Mouse (Mus musculus) embryonic facial prominence, embryonic 13.5 days (tissue): ENCODE results near the gene Aff3. TPM values are rescaled to one million over a fixed set of nuclear protein-coding genes. Genes with fewer than 3 reads are reported as not detected.

ENCODE experiments used
- ATAC-seq: fragments of 200-750 bp; cut with Nextera tagmentation; 2 replicates; pipeline ENCODE4 v1.8.0; 2017; ENCODE audit warnings: low read depth; ENCODE audit not compliant: insufficient number of reproducible peaks, insufficient read depth, low FRiP score, low TSS enrichment
- H3K27ac ChIP-seq: fragments of 300-500 bp; sonication (generic); 2 replicates; pipeline ENCODE4 v1.5.1; 2015; ENCODE audit warnings: moderate library complexity, mild to moderate bottlenecking, inconsistent platforms
- H3K27me3 ChIP-seq: fragments of 300-500 bp; sonication (generic); 2 replicates; pipeline ENCODE4 v1.6.1; 2015; ENCODE audit warnings: mild to moderate bottlenecking, inconsistent platforms
- H3K36me3 ChIP-seq: fragments of 300-500 bp; sonication (generic); 2 replicates; pipeline ENCODE4 v1.6.1; 2015; ENCODE audit warnings: mild to moderate bottlenecking, inconsistent platforms
- H3K4me1 ChIP-seq: fragments of 300-500 bp; sonication (generic); 2 replicates; pipeline ENCODE4 v1.6.1; 2015; ENCODE audit warnings: inconsistent platforms
- H3K4me2 ChIP-seq: fragments of 300-500 bp; sonication (generic); 2 replicates; pipeline ENCODE4 v1.6.1; 2015; ENCODE audit warnings: moderate library complexity, mild to moderate bottlenecking, inconsistent platforms
- H3K4me3 ChIP-seq: fragments of 300-500 bp; sonication (generic); 2 replicates; pipeline ENCODE4 v1.5.1; 2015; ENCODE audit warnings: mild to moderate bottlenecking, inconsistent platforms
- H3K9ac ChIP-seq: fragments of 300-500 bp; sonication (generic); 2 replicates; pipeline ENCODE4 v1.6.1; 2015; ENCODE audit warnings: mild to moderate bottlenecking, inconsistent platforms
- H3K9me3 ChIP-seq: fragments of 300-500 bp; sonication (generic); 2 replicates; pipeline ENCODE4 v1.6.1; 2016; ENCODE audit warnings: inconsistent platforms
- WGBS: fragments of 180-500 bp; shearing (Covaris S2); methylation state at CpG from one replicate; pipeline ENCODE4 v1.1.7; 2015; ENCODE audit warnings: mixed read lengths; 5-methylcytosine and 5-hydroxymethylcytosine counted together
- polyA plus RNA-seq: library from polyadenylated mRNA; unstranded; fragments of >200 nt; fragmentation: Nextera tagmentation; extraction: Ambion mirVana; gene quantifications from 2 replicates; pipeline ENCODE4 v1.2.1, GENCODE M21; 2015

The Aff3 gene
- polyA plus RNA-seq, 1 experiment from 2014 or later: 12.0 TPM

DNA sequence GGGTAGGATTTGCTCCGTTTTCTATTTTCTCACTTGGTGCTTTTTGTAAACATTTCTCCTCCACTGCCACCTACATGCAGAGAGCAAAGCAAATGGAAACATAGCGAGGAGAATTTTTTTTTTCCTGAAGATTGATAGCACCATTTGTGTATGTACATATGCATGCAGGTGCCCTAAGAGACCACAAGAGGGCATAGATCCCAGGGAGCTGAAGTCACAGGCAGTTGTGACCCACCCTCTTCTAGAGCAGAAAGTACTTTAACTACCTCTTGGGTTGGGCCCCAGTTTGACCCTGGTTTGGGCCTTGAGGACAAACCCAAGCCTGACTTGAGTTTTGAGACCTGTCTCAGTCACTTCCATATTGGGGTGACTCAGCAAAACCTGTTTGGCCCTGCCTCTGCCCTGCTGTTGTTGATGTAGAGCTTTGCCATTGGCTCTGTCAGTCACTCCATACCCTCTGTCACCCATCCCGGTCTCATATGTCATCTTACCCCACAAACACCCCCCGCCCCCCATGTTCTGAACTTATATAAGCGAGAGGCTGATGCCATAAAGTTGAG is 9.7 kb downstream of the Aff3 start:
- no peaks in the 10 kb centered on the region for H3K36me3 ChIP-seq
- no peak overlapping the region for H3K27ac ChIP-seq
- no peaks in the 10 kb centered on the region for H3K27me3 ChIP-seq
- H3K4me1 ChIP-seq: peaks cover 27% of the 10 kb centered on the region
- no peak overlapping the region for H3K4me2 ChIP-seq
- 92% methylated on average over 5 of the region's 5 CpGs for whole genome bisulfite sequencing
- no peak overlapping the region for H3K9ac ChIP-seq
- no peak for ATAC-seq
- H3K9me3 ChIP-seq: no peaks in the 10 kb centered on the region
- no peak overlapping the region for H3K4me3 ChIP-seq

DNA sequence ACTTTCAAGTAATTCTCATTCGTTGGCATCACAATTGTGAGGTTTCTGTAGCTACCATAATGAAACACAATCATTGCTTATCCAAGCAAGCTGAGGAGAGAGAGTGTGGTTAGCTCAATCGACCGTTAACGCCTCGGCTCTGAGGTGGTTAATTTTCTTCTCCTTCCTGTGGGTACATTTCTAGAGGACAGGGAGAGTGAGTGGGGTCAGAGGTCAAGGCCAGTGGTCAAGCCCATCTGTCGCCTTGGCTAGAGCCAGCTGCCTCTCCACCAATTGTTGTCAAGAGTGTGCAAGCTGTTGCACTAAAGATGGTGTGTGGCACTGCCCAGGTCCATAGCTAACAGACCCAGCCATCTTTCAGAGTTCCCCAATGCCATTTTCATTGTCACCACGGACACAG is 14.7 kb downstream of the Aff3 start:
- H3K4me1 ChIP-seq: no peaks in the 10 kb centered on the region
- no peaks in the 10 kb centered on the region for H3K27me3 ChIP-seq
- no peak for ATAC-seq
- H3K36me3 ChIP-seq: no peaks in the 10 kb centered on the region
- H3K9ac ChIP-seq: no peak overlapping the region
- 59% methylated on average over 7 of the region's 7 CpGs for WGBS
- no peak overlapping the region for H3K4me3 ChIP-seq
- H3K4me2 ChIP-seq: no peak overlapping the region
- H3K27ac ChIP-seq: no peak overlapping the region
- no peaks in the 10 kb centered on the region for H3K9me3 ChIP-seq

DNA sequence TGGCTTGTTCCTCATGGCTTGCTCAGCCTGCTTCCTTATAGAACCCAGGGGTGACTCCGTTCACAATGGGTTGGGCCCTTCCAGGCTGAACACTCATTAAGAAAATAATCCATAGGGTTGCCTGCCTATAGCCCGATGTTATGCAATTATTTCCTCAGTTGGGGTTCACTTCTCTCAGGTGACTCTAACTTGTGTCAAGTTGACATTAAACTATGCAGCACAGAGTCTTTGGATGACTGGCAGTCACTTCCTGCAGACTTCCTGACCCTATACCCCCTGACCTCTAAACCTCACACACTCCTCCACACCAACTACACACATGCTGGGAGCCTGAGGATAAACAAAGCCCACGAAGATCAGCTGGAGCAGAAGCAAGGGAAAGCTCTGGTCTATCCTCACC is 15.6 kb downstream of the Aff3 start:
- no peaks in the 10 kb centered on the region for H3K9me3 ChIP-seq

DNA sequence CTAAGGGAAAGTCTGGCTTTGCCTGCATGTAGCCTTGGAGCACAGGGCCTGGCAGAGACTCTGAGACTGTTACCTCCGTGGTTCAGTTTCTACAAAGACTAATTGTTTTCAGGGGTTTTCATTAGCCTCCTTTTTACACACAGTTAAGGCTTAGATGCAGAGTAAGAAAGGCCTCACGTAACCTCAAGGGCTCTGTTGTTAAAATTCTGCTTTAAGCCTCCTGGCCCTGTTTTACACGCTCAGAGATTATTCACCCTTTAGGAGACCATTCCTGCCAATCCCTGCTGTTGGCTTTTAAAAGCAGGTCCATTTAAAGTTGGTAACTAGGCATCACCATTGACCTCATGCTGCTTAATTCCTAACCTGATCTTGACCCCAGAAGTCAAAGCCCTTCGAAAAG is 22.5 kb downstream of the Aff3 start:
- 36% methylated on average over 4 of the region's 4 CpGs for WGBS
- ATAC-seq: no peak
- peak overlapping the region; percentile 12; the same call in 1 of the 2 replicates for H3K27ac ChIP-seq
- no peak overlapping the region for H3K4me2 ChIP-seq
- H3K4me3 ChIP-seq: no peak overlapping the region
- H3K36me3 ChIP-seq: no peaks in the 10 kb centered on the region
- H3K9me3 ChIP-seq: no peaks in the 10 kb centered on the region
- no peaks in the 10 kb centered on the region for H3K27me3 ChIP-seq
- H3K9ac ChIP-seq: no peak overlapping the region
- 0 out of 2 replicates have a peak, but pooled peaks cover 2% of the 10 kb centered on the region for H3K4me1 ChIP-seq

More for the DNA sequence above, 15.6 kb downstream of the Aff3 start:
- no peak overlapping the region for H3K27ac ChIP-seq
- no peaks in the 10 kb centered on the region for H3K27me3 ChIP-seq
- no peaks in the 10 kb centered on the region for H3K4me1 ChIP-seq
- H3K4me3 ChIP-seq: no peak overlapping the region
- no peak overlapping the region for H3K9ac ChIP-seq
- H3K36me3 ChIP-seq: no peaks in the 10 kb centered on the region
- 59% methylated on average over 3 of the region's 3 CpGs for WGBS
- no peak for ATAC-seq
- no peak overlapping the region for H3K4me2 ChIP-seq

DNA sequence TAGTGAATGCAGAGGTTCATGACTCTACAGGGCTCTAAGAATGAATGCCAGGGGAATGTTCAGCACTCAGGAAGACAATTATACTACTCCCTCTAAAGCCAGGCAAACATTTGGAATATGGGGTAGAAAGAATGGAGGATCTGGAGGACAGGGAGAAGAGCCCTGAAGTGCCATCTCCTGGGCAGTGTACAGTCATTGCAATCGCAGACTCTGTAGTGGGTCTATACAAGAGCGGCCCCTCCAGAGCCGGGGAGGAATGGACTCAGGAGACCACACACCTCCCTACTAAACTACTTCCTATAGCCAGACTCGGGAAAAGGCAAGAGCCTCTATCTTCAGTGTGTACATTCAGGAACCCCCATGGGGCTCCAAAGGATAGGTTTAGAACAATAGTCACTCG is 25.1 kb downstream of the Aff3 start:
- Histone ChIP-seq H3K9ac (no peak overlapping the region), H3K4me2 (no peak overlapping the region), H3K4me1 (0 out of 2 replicates have a peak, but pooled peaks cover 2% of the 10 kb centered on the region), H3K27me3 (no peaks in the 10 kb centered on the region), H3K9me3 (no peaks in the 10 kb centered on the region), H3K36me3 (no peaks in the 10 kb centered on the region), H3K4me3 (no peak overlapping the region), H3K27ac (no peak overlapping the region)
- ATAC-seq: no peak
- WGBS: 75% methylated on average over 5 of the region's 5 CpGs

DNA sequence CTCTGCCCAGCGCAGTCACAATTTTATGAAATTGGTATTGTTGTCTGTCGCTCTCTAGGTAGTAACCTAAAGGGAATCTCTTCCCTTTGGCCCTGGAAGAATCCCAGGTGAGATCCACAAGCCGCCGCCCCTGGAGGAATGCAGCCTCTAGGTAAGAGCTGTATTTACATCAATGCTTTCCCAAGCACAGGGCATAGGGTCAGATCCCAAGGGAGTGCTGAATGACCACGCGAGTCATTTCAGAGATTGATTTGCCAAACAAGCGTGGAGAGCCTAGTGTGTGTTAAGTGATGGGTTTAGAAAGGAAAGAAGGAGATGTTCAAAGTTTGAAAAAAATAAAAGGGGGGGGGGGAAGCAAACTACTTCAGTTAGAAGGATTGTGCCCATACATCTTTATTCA is 29.2 kb downstream of the Aff3 start:
- H3K27me3 ChIP-seq: peaks cover 10% of the 10 kb centered on the region; the same call in 1 of the 2 replicates
- H3K4me1 ChIP-seq: peaks cover 5% of the 10 kb centered on the region; the same call in 1 of the 2 replicates
- H3K27ac ChIP-seq: no peak overlapping the region
- WGBS: 51% methylated on average over 7 of the region's 7 CpGs
- no peak overlapping the region for H3K4me2 ChIP-seq
- no peak overlapping the region for H3K9ac ChIP-seq
- no peaks in the 10 kb centered on the region for H3K9me3 ChIP-seq
- H3K4me3 ChIP-seq: no peak overlapping the region
- H3K36me3 ChIP-seq: no peaks in the 10 kb centered on the region
- no peak for ATAC-seq

DNA sequence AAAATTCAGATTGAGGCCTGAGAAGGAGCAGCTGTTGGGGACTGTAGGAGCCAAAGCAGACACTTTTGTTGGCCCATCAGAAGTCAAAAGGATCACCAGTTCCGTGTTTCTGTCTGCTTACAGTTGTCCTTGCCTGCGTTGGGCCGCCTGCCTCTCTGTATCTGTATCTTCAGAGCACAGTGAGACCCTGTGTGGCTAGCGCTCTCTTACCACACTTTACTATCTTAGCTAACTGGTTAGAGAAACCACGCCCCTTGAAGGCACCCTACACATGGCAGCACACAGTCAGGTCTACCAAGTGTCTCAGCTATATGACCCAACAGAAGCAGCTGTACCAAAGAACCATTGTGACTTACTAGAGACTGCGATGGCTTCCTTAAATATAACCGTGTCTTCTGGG is 30.7 kb downstream of the Aff3 start:
- no peak overlapping the region for H3K4me2 ChIP-seq
- no peak overlapping the region for H3K4me3 ChIP-seq
- H3K27me3 ChIP-seq: peaks cover 13% of the 10 kb centered on the region; the same call in 1 of the 2 replicates
- H3K9ac ChIP-seq: no peak overlapping the region
- no peaks in the 10 kb centered on the region for H3K9me3 ChIP-seq
- no peaks in the 10 kb centered on the region for H3K36me3 ChIP-seq
- H3K4me1 ChIP-seq: peaks cover 10% of the 10 kb centered on the region
- H3K27ac ChIP-seq: no peak overlapping the region
- 78% methylated on average over 7 of the region's 7 CpGs for WGBS
- no peak for ATAC-seq

DNA sequence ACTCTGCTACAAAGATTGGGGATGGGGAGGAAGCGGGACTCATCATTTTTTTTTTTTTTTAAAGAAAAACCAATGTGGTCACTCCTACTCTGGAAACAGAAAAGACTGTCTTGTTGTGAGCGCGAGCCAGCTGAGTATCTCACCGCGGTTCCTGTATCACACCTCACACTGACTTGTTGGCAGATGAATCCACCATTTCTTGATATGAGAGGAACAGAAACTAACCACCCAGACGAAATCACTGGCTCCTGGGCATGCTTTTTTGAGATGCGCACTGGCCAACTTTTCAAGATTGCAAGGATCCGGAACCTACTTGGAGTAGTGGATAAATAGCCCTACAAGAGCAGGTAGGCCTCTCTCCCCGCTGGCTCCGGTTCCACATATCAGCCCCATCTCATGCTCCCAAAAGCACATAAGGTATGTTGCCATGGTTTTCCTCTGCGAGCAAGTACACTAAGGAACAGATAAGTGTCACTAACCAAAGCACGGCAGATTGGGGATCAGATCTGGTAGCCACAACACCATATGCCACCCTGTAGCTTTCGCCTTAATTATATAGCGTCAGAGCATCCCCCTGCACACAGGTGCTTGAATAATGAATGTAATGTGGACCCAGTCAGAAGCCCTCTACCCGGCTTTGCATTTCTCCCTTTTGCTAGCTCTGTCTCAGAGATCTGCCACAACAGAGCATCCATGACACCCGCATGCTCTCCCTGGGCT is 32.1 kb downstream of the Aff3 start:
- H3K27me3 ChIP-seq: peaks cover 13% of the 10 kb centered on the region; the same call in 1 of the 2 replicates
- no peak overlapping the region for H3K9ac ChIP-seq
- no peak overlapping the region for H3K4me3 ChIP-seq
- H3K27ac ChIP-seq: no peak overlapping the region
- no peak overlapping the region for H3K4me2 ChIP-seq
- H3K9me3 ChIP-seq: no peaks in the 10 kb centered on the region
- 80% methylated on average over 16 of the region's 16 CpGs for WGBS
- ATAC-seq: no peak
- no peaks in the 10 kb centered on the region for H3K36me3 ChIP-seq
- H3K4me1 ChIP-seq: peaks cover 23% of the 10 kb centered on the region

DNA sequence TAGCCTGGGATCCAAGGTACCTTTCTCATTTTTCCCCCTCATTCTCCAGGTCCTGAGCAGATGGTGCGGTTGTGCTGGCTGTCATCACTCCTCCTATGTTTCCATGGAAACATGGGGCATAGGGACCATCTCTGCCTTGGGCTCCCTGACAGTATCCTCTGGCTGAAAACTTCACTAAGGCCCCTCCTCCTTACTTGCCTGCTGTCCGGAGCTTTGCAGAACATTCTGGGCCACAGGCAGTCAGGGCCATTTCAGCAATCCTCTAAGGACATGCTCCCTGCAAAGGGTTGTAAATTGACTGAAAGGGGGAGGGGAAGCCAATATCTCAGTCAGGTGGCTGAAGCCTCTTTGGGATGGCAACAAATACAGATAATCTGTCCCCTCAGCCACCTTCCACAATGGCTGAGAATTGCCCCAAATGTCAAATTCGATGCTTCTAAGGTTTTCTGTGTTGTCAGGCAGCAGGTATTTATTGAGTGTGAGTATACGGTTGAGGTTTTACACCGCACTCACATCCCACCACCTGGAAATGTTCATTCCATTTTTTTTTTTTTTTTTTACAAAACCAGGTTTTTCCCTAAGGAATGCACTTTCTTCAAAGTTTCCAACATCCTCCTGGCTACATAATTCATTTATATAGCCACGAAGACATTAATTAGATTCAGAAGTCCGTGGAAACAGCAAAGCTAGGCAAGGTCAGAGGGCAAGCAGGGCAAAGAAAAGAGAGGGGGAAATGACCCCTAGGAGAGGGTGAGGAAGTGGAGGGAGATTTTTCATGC is 33.1 kb downstream of the Aff3 start:
- H3K4me3 ChIP-seq: no peak overlapping the region
- 18% methylated on average over 7 of the region's 7 CpGs for WGBS
- H3K9ac ChIP-seq: no peak overlapping the region
- no peak for ATAC-seq
- H3K4me1 ChIP-seq: peaks cover 23% of the 10 kb centered on the region
- no peaks in the 10 kb centered on the region for H3K36me3 ChIP-seq
- no peaks in the 10 kb centered on the region for H3K9me3 ChIP-seq
- H3K27me3 ChIP-seq: peaks cover 13% of the 10 kb centered on the region; the same call in 1 of the 2 replicates
- no peak overlapping the region for H3K4me2 ChIP-seq
- no peak overlapping the region for H3K27ac ChIP-seq

DNA sequence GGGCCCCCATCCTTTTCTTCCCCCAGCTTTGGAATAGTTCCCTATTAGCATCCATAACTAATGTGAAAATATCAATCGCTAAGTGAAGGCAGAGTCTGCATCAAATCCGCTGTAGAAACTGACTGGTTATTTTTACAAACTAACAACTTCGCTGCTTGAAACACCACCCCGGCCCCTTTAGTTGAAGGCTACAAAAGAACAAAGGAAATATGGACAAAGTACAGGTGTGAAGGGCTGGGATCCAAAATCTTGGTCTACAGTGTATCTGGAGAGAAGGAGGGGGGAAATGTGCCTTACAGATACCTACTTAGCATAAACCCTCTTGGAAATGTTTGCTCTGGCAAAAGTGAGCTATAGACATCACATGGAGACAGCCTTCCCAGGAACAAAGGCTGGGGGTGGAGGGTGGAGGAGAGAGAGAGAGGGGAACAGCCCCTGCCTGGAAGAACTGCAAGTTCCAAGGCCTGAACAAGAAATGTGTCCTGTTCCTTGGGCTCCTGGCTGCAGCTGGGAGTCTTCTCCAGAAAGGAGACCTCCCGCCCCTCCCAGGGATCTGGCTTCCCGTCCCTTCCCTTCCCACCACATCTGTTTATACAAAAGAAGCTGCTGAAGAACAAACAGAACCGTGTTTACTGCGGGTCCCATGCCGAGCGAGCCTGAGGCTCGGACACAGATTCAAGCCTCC is 35.7 kb downstream of the Aff3 start:
- Histone ChIP-seq H3K27ac (peak overlapping the region; percentile 97), H3K27me3 (peaks cover 13% of the 10 kb centered on the region; the same call in 1 of the 2 replicates), H3K4me3 (peak overlapping the region; percentile 85; the same call in 1 of the 2 replicates), H3K4me1 (peaks cover 41% of the 10 kb centered on the region), H3K9ac (0 out of 2 replicates have a peak overlapping the region, but pooled peaks have one; percentile 94), H3K4me2 (peak overlapping the region; percentile 70), H3K36me3 (no peaks in the 10 kb centered on the region), H3K9me3 (no peaks in the 10 kb centered on the region)
- no peak for ATAC-seq
- 18% methylated on average over 11 of the region's 11 CpGs for WGBS

DNA sequence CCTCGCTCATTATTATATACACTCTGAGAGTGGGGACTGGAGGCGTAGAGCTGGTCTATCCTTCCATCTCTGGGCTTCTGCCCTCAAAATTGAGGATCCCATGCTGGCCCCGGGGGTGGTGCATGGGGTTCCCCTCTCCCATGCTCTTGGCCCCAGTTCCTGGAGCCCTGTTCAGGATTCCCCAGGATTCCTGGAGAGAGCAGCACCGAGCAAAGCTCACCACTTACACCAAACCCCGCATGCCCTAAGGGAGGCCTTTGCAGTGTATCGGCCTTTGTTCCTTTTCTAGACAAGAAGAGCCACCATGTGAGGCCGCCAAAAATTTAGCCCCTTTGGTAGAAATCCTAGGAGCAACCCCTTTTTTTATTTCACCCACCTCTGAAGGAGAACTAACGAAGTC is 36.3 kb downstream of the Aff3 start:
- Histone ChIP-seq H3K4me3 (peak overlapping the region; percentile 85), H3K27me3 (peaks cover 13% of the 10 kb centered on the region; the same call in 1 of the 2 replicates), H3K9me3 (no peaks in the 10 kb centered on the region), H3K4me2 (peak overlapping the region; percentile 70), H3K36me3 (0 out of 2 replicates have a peak, but pooled peaks cover under 1% of the 10 kb centered on the region), H3K27ac (peak overlapping the region; percentile 97), H3K9ac (peak overlapping the region; percentile 94), H3K4me1 (peaks cover 43% of the 10 kb centered on the region)
- ATAC-seq: no peak
- 16% methylated on average over 8 of the region's 8 CpGs for WGBS
